Mouse (Mus musculus): ENCODE results near the gene Heatr6.

GRCm38 (mm10) chr11:83746681-83747080 is 6.8 kb upstream of the Heatr6 start, which contains the start of gene Wfdc21:
- TF ChIP-seq CTCF (IDR thresholded peaks at IDR 0.05; ENCODE audit: control insufficient read depth, insufficient read depth, low read length) (no peak), POLR2A (IDR thresholded peaks at IDR 0.05; ENCODE audit: borderline replicate concordance, control insufficient read depth, low read depth, low read length) (no peak)

Measured in bone marrow, adult 2 months (tissue).